Mouse (Mus musculus) CH12.LX (cell line): ENCODE measurements around the gene Aldh2.

Source experiments
- CTCF ChIP-seq, 2 experiments: IDR thresholded peaks in 1 of 2; conservative IDR thresholded peaks in 1 of 2; 2 replicates each; pipeline ENCODE4 v1.5.1; 2011 to 2012; ENCODE audit warnings: low read depth in 2 of 2, low read length in 2 of 2, improper control_type of control experiment in 1 of 2, inconsistent platforms in 1 of 2, mild to moderate bottlenecking in 1 of 2, moderate library complexity in 1 of 2
- ELF1 ChIP-seq: IDR thresholded peaks from 2 replicates; pipeline ENCODE4 v1.6.1; 2014; ENCODE audit warnings: low read depth, mild to moderate bottlenecking, inconsistent platforms, low read length, improper control_type of control experiment
- EP300 ChIP-seq: IDR thresholded peaks from 2 replicates; pipeline ENCODE4 v1.6.1; 2011; ENCODE audit warnings: low read length, improper control_type of control experiment
- ETS1 ChIP-seq: conservative IDR thresholded peaks from 2 replicates; pipeline ENCODE4 v1.6.1; 2012; ENCODE audit warnings: low read depth, mild to moderate bottlenecking, inconsistent platforms, low read length, improper control_type of control experiment, moderate library complexity
- GABPA ChIP-seq: IDR thresholded peaks from 2 replicates; pipeline ENCODE4 v1.6.1; 2012; ENCODE audit warnings: low read depth, low read length, improper control_type of control experiment, inconsistent platforms; ENCODE audit not compliant: insufficient replicate concordance
- HCFC1 ChIP-seq: IDR thresholded peaks from 2 replicates; pipeline ENCODE4 v1.6.1; 2012; ENCODE audit warnings: low read depth, mild to moderate bottlenecking, inconsistent platforms, low read length, improper control_type of control experiment
- KAT2A ChIP-seq: IDR thresholded peaks from 2 replicates; pipeline ENCODE4 v1.6.1; 2012; ENCODE audit warnings: low read length, improper control_type of control experiment, inconsistent platforms; ENCODE audit not compliant: insufficient replicate concordance
- MAZ ChIP-seq: IDR thresholded peaks from 2 replicates; pipeline ENCODE4 v1.6.1; 2012; ENCODE audit warnings: low read depth, mild to moderate bottlenecking, inconsistent platforms, low read length, improper control_type of control experiment, moderate library complexity
- MXI1 ChIP-seq: IDR thresholded peaks from 2 replicates; pipeline ENCODE4 v1.6.1; 2011; ENCODE audit warnings: mild to moderate bottlenecking, low read depth, low read length, improper control_type of control experiment
- MYC ChIP-seq: IDR thresholded peaks from 2 replicates; pipeline ENCODE4 v1.6.1; 2011; ENCODE audit warnings: low read depth, mild to moderate bottlenecking, improper control_type of control experiment, low read length
- POLR2A ChIP-seq: IDR thresholded peaks from 2 replicates; pipeline ENCODE4 v1.6.1; 2011; ENCODE audit warnings: low read depth, mild to moderate bottlenecking, improper control_type of control experiment, low read length
- RAD21 ChIP-seq: IDR thresholded peaks from 2 replicates; pipeline ENCODE4 v1.6.1; 2011; ENCODE audit warnings: low read depth, mild to moderate bottlenecking, low read length, improper control_type of control experiment, moderate library complexity
- SIN3A ChIP-seq: IDR thresholded peaks from 2 replicates; pipeline ENCODE4 v1.6.1; 2012; ENCODE audit warnings: low read length, improper control_type of control experiment, inconsistent platforms
- UBTF ChIP-seq: IDR thresholded peaks from 2 replicates; pipeline ENCODE4 v1.6.1; 2012; ENCODE audit warnings: low read depth, mild to moderate bottlenecking, inconsistent platforms, low read length, improper control_type of control experiment, moderate library complexity

DNA sequence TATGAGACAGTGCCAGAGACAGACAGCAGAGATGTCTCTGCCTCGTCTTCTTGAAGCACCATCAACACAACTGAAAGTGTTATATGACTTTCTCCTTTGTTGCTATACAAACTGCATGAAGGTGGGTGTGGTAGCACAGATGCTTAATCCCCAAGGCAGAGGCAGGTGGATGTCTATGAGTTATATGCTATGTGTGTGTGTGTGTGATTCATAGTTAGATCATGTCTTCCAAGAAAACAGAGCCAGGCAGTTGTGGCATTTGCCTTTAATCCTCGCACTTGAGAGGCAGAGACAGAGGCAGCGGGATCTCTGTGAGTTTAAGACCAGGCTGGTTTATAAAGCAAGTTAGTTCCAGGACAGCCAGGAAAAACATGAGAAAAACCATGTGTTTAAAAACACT lies 29.6 kb upstream of the Aldh2 start:
- TF ChIP-seq CTCF (conservative IDR thresholded peaks at IDR 0.05 in 1 of 2, IDR thresholded peaks at IDR 0.05 in 1 of 2; ENCODE audit: low read depth in 2 of 2, low read length in 2 of 2) (no peak), HCFC1 (no peak), EP300 (no peak), MXI1 (no peak), GABPA (no peak), SIN3A (no peak), POLR2A (no peak), RAD21 (no peak), ETS1 (no peak), MAZ (no peak), UBTF (no peak), ELF1 (no peak), KAT2A (no peak), MYC (no peak)
